Mouse (Mus musculus) intestine, embryonic 16.5 days (tissue): ENCODE measurements around the gene Oat. TPM values are rescaled to one million over a fixed set of nuclear protein-coding genes. Genes with fewer than 3 reads are reported as not detected.

Experiments used
- ATAC-seq: fragments of 200-750 bp; cut with Nextera tagmentation; 2 replicates; pipeline ENCODE4 v1.8.0; 2017; ENCODE audit warnings: moderate TSS enrichment, moderate library complexity
- H3K27ac ChIP-seq: fragments of 300-500 bp; sonication (generic); 2 replicates; pipeline ENCODE4 v1.5.1; 2014; ENCODE audit warnings: mild to moderate bottlenecking, low read length
- H3K27me3 ChIP-seq: fragments of 300-500 bp; sonication (generic); replicated peaks from 2 replicates; pipeline ENCODE4 v1.6.1; 2014; ENCODE audit warnings: low read length, control low read depth, mixed read lengths; ENCODE audit not compliant: control insufficient read depth, insufficient read depth
- H3K36me3 ChIP-seq: fragments of 300-500 bp; sonication (generic); 2 replicates; pipeline ENCODE4 v1.6.1; 2014; ENCODE audit warnings: low read length, control low read depth; ENCODE audit not compliant: control insufficient read depth, insufficient read depth
- H3K4me1 ChIP-seq: fragments of 300-500 bp; sonication (generic); 2 replicates; pipeline ENCODE4 v1.6.1; 2014; ENCODE audit warnings: low read length, control low read depth, mixed read lengths; ENCODE audit not compliant: control insufficient read depth, insufficient read depth
- H3K4me2 ChIP-seq: fragments of 300-500 bp; sonication (generic); 2 replicates; pipeline ENCODE4 v1.6.1; 2014; ENCODE audit warnings: low read depth, low read length, control low read depth
- H3K4me3 ChIP-seq: fragments of 300-500 bp; sonication (generic); 2 replicates; pipeline ENCODE4 v1.5.1; 2014; ENCODE audit warnings: mild to moderate bottlenecking, low read length
- H3K9ac ChIP-seq: fragments of 300-500 bp; sonication (generic); 2 replicates; pipeline ENCODE4 v1.6.1; 2014; ENCODE audit warnings: low read depth, low read length
- H3K9me3 ChIP-seq: fragments of 300-500 bp; sonication (generic); 2 replicates; pipeline ENCODE4 v1.6.1; 2016; ENCODE audit warnings: low read length, control low read depth; ENCODE audit not compliant: control insufficient read depth
- WGBS: fragments of 180-500 bp; shearing (Covaris S2); extraction: QIAGEN DNeasy Blood & Tissue Kit; methylation state at CpG from one replicate; pipeline ENCODE4 v1.1.7; 2014; 5-methylcytosine and 5-hydroxymethylcytosine counted together
- polyA plus RNA-seq: library from polyadenylated mRNA; unstranded; fragments of >200 nt; fragmentation: Nextera tagmentation; extraction: Ambion mirVana; gene quantifications from 2 replicates; pipeline ENCODE4 v1.2.1, GENCODE M21; 2015

Oat gene
- polyA plus RNA-seq, 1 experiment from 2014 or later, result 1,956 TPM

- ATAC-seq, result peak; percentile 78
- Histone ChIP-seq H3K9me3 (no peaks in the 10 kb centered on the region), H3K4me2 (peak overlapping the region; percentile 68), H3K9ac (peak overlapping the region; percentile 92), H3K27ac (peak overlapping the region; percentile 99), H3K4me3 (peak overlapping the region; percentile 79), H3K36me3 (no peaks in the 10 kb centered on the region), H3K27me3 (no peaks in the 10 kb centered on the region), H3K4me1 (peaks cover 22% of the 10 kb centered on the region)
- under 1% methylated on average over 13 of the region's 13 CpGs for WGBS
These were observed 575 bp downstream of the Oat start for GRCm38 (mm10) chr7:132575623-132576022.

GRCm38 (mm10) chr7:132574646-132575045 is 1.6 kb downstream of the Oat start:
- no peaks in the 10 kb centered on the region for H3K36me3 ChIP-seq
- 45% methylated on average over 5 of the region's 5 CpGs for WGBS
- no peak overlapping the region for H3K27ac ChIP-seq
- H3K9me3 ChIP-seq, result no peaks in the 10 kb centered on the region
- peaks cover 25% of the 10 kb centered on the region for H3K4me1 ChIP-seq
- peak overlapping the region; percentile 79 for H3K4me3 ChIP-seq
- H3K9ac ChIP-seq, result peak overlapping the region; percentile 68; the same call in 1 of the 2 replicates
- ATAC-seq, result no peak
- H3K4me2 ChIP-seq, result peak overlapping the region; percentile 40; the same call in 1 of the 2 replicates
- no peaks in the 10 kb centered on the region for H3K27me3 ChIP-seq

DNA sequence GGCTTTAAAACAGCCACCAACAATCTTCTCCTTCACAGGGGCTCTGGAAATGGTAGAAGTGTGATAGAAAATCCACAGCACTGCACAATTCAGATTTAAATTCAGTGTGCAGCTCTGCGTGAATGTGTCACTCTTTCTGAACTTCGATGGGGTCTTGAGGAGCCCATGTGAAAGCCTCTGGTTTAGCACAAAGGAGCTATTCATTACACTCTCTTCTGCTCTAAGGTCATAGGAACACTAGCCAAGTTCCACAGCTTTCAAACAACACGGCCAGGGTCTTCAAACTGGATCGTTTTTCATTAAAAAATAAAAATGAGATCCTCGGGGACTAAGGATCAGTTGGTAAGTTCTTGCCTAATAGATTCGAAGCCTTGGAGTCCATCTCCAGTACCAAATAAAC is 3.0 kb downstream of the Oat start:
- 57% methylated on average over 6 of the region's 6 CpGs for WGBS
- no peaks in the 10 kb centered on the region for H3K9me3 ChIP-seq
- H3K4me2 ChIP-seq, result peak overlapping the region; percentile 37
- H3K4me1 ChIP-seq, result peaks cover 28% of the 10 kb centered on the region
- peak overlapping the region; percentile 79 for H3K4me3 ChIP-seq
- ATAC-seq, result no peak
- H3K27me3 ChIP-seq, result no peaks in the 10 kb centered on the region
- peak overlapping the region; percentile 57 for H3K9ac ChIP-seq
- H3K27ac ChIP-seq, result peak overlapping the region; percentile 20; the same call in 1 of the 2 replicates
- H3K36me3 ChIP-seq, result 0 out of 2 replicates have a peak, but pooled peaks cover 2% of the 10 kb centered on the region

DNA sequence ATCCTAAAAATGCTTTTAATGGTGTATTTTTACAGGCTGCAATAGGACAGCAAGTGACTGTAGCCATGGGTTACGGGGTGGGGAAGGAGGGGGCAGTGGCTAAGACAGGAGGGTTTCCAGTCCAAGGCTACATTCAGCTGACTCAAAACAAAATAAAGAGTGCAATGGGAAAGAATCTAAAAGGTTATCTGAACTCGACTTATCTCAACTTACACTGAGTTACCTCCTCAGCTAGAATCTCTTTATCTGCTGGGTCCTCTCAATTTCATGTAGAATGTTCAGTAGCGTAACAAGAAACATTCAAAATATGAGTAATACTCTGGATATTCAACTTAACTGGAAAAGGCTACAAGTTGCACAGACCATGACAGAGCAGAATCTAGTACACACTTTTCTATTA is 3.5 kb downstream of the Oat start:
- Histone ChIP-seq H3K9ac (peak overlapping the region; percentile 57), H3K4me3 (peak overlapping the region; percentile 79)
- WGBS, result 53% methylated on average over 3 of the region's 3 CpGs

GRCm38 (mm10) chr7:132571481-132571880 is 4.7 kb downstream of the Oat start:
- Histone ChIP-seq H3K9ac (peak overlapping the region; percentile 61), H3K4me1 (peaks cover 20% of the 10 kb centered on the region), H3K27ac (peak overlapping the region; percentile 61), H3K36me3 (peaks cover 5% of the 10 kb centered on the region; the same call in 1 of the 2 replicates), H3K27me3 (no peaks in the 10 kb centered on the region), H3K4me2 (peak overlapping the region; percentile 47), H3K9me3 (no peaks in the 10 kb centered on the region), H3K4me3 (peak overlapping the region; percentile 35)
- no peak for ATAC-seq
- 54% methylated on average over 8 of the region's 8 CpGs for WGBS

More for the DNA sequence above, 3.5 kb downstream of the Oat start:
- Histone ChIP-seq H3K9me3 (no peaks in the 10 kb centered on the region), H3K27ac (no peak overlapping the region), H3K27me3 (no peaks in the 10 kb centered on the region), H3K4me1 (peaks cover 32% of the 10 kb centered on the region), H3K36me3 (peaks cover 5% of the 10 kb centered on the region; the same call in 1 of the 2 replicates), H3K4me2 (peak overlapping the region; percentile 37)
- ATAC-seq, result no peak

DNA sequence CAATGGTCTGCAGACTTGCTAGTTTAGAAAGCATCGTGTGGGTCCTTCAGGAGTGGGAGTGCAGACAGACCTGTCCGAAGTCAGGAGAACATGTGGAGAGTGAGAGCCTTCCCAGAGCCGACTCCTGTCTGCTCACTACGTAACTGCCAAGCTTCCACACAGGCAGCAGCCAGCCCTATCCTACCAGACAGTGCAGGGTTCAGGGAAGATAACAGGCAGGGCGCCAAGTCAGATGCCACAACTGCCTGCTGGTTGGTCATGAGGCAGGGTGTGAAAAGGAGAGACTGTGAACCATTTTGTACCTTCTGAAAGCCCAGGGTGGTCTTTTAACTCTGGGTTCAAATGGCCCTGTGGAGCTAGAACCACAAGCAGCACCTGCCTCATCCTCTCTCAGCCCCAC is 6.1 kb downstream of the Oat start:
- H3K4me2 ChIP-seq, result peak overlapping the region; percentile 26
- H3K4me1 ChIP-seq, result peaks cover 19% of the 10 kb centered on the region
- no peaks in the 10 kb centered on the region for H3K9me3 ChIP-seq
- 55% methylated on average over 5 of the region's 5 CpGs for WGBS
- ATAC-seq, result peak; percentile 73
- H3K9ac ChIP-seq, result peak overlapping the region; percentile 41; the same call in 1 of the 2 replicates
- H3K27me3 ChIP-seq, result no peaks in the 10 kb centered on the region
- peaks cover 5% of the 10 kb centered on the region; the same call in 1 of the 2 replicates for H3K36me3 ChIP-seq
- peak overlapping the region; percentile 29 for H3K27ac ChIP-seq
- peak overlapping the region; percentile 11 for H3K4me3 ChIP-seq

GRCm38 (mm10) chr7:132568817-132569216 is 7.4 kb downstream of the Oat start:
- no peak for ATAC-seq
- no peak overlapping the region for H3K4me3 ChIP-seq
- 0 out of 2 replicates have a peak overlapping the region, but pooled peaks have one; percentile 4 for H3K4me2 ChIP-seq
- H3K36me3 ChIP-seq, result peaks cover 10% of the 10 kb centered on the region
- 0 out of 2 replicates have a peak overlapping the region, but pooled peaks have one; percentile 0 for H3K9ac ChIP-seq
- H3K27ac ChIP-seq, result 0 out of 2 replicates have a peak overlapping the region, but pooled peaks have one; percentile 3
- 80% methylated on average over 6 of the region's 6 CpGs for WGBS
- H3K4me1 ChIP-seq, result peaks cover 19% of the 10 kb centered on the region
- no peaks in the 10 kb centered on the region for H3K9me3 ChIP-seq
- no peaks in the 10 kb centered on the region for H3K27me3 ChIP-seq

DNA sequence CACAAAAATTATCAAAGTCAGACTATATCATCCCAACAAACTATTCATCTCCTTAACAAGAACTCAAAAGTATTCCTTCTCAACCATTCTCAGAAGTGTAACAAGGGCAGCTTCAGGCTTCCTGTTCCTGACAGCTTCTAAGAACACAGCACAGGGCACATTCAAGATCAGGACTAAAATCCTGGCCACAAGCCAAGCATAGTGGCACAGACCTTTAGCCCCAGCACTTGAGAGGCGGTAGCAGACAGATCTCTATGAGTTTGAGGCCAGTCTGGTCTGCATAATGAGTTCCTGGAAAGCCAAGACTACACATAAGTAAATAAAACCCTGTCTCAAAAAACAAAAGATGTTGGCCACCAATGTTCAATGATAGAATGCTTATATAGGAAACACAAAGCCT is 10.4 kb downstream of the Oat start:
- ATAC-seq, result no peak
- no peak overlapping the region for H3K9ac ChIP-seq
- H3K4me2 ChIP-seq, result no peak overlapping the region
- WGBS, result 38% methylated on average over 1 of the region's 1 CpGs
- H3K4me3 ChIP-seq, result no peak overlapping the region
- H3K9me3 ChIP-seq, result no peaks in the 10 kb centered on the region
- H3K4me1 ChIP-seq, result peaks cover 15% of the 10 kb centered on the region
- H3K36me3 ChIP-seq, result peaks cover 19% of the 10 kb centered on the region
- no peak overlapping the region for H3K27ac ChIP-seq
- no peaks in the 10 kb centered on the region for H3K27me3 ChIP-seq

GRCm38 (mm10) chr7:132559138-132559766 is 16.9 kb downstream of the Oat start:
- peaks cover 28% of the 10 kb centered on the region for H3K36me3 ChIP-seq

More at GRCm38 (mm10) chr7:132559138-132559766, 16.9 kb downstream of the Oat start:
- no peaks in the 10 kb centered on the region; the same call in 1 of the 2 replicates for H3K4me1 ChIP-seq
- H3K27ac ChIP-seq, result no peak overlapping the region
- H3K9ac ChIP-seq, result no peak overlapping the region
- H3K4me2 ChIP-seq, result no peak overlapping the region
- ATAC-seq, result no peak
- H3K27me3 ChIP-seq, result no peaks in the 10 kb centered on the region
- no peak overlapping the region for H3K4me3 ChIP-seq
- no peaks in the 10 kb centered on the region for H3K9me3 ChIP-seq
- WGBS, result 36% methylated on average over 3 of the region's 3 CpGs
